24 mouse cellular contexts compared by ENCODE assay signal in the genomic region with DNA sequence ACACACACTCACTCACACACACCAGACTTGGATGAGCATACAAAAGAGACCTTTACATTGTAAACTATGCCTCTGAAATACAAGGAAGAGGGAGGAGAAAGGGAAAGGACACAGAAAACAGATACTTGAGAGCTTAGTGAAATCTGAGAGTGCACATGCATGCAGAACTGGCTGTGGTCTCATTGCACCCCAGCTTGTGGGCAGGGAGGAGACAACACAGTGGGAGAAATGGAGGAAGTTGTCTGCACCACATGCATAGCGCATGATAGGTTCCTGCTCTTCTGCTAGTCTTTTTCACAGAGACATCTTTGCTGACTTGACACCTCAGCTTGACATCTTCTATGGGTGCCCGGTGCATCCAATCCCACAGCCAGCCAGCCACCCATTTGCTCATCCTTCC.
DNase-seq lines count a peak whose midpoint lies in the region; ATAC-seq and TF ChIP-seq lines count a peak whose summit lies in the region.
"Had no signal": no experiment of that assay in that cellular context is flagged by ENCODE, and none has a peak within 500 bp of the region (broad histone marks: within the 10 kb centered on the region; RNA-seq: fewer than 3 reads in every experiment).

No protein-coding gene starts in this region.

- no peak overlapping the region for H3K4me2 ChIP-seq in heart, embryonic 11.5 days
- H3K4me2 ChIP-seq in kidney, embryonic 16.5 days (replicated peaks; ENCODE audit: low read depth, low read length) = no peak overlapping the region
- no peak overlapping the region for H3K4me2 ChIP-seq in midbrain, embryonic 11.5 days
- no peak overlapping the region for H3K4me2 ChIP-seq in midbrain, postnatal 0 days (ENCODE audit: low read depth, low read length, poor library complexity, severe bottlenecking)
- H3K4me2 ChIP-seq: embryonic facial prominence, embryonic 12.5 days; forebrain, embryonic 13.5 days; forebrain, embryonic 15.5 days had no signal

- no peak for ATAC-seq in heart, embryonic 11.5 days (replicated peaks; ENCODE audit: insufficient number of reproducible peaks, low FRiP score, low TSS enrichment)
- 0 out of 2 replicates have a peak, but pooled peaks have one; percentile 28 for ATAC-seq in kidney, embryonic 16.5 days (ENCODE audit: low FRiP score, low TSS enrichment)
- ATAC-seq in midbrain, embryonic 11.5 days (ENCODE audit: low FRiP score) = no peak
- ATAC-seq in midbrain, postnatal 0 days (ENCODE audit: low FRiP score) = no peak
- ATAC-seq: activated CD4-positive, CD25-positive, alpha-beta regulatory T cell, adult 4 months; CD4-positive, CD25-positive, alpha-beta regulatory T cell, adult 4 months; forebrain, embryonic 13.5 days; forebrain, embryonic 15.5 days; Patski had no signal

- 84% methylated on average over 2 of the region's 2 CpGs for WGBS in heart, embryonic 11.5 days (ENCODE audit: insufficient replicate concordance)
- 83% methylated on average over 2 of the region's 2 CpGs for WGBS in kidney, embryonic 16.5 days
- WGBS in midbrain, embryonic 11.5 days = 95% methylated on average over 2 of the region's 2 CpGs
- 83% methylated on average over 2 of the region's 2 CpGs for WGBS in midbrain, postnatal 0 days

- H3K27ac ChIP-seq in heart, embryonic 11.5 days (ENCODE audit: low read depth, low read length) = no peak overlapping the region
- no peak overlapping the region for H3K27ac ChIP-seq in kidney, embryonic 16.5 days (ENCODE audit: low read length)
- H3K27ac ChIP-seq in midbrain, embryonic 11.5 days (ENCODE audit: low read depth, low read length) = no peak overlapping the region
- no peak overlapping the region for H3K27ac ChIP-seq in midbrain, postnatal 0 days (ENCODE audit: low read depth, low read length)
- H3K27ac ChIP-seq: embryonic facial prominence, embryonic 10.5 days; embryonic facial prominence, embryonic 12.5 days; forebrain, embryonic 13.5 days; forebrain, embryonic 15.5 days had no signal

- H3K27me3 ChIP-seq in heart, embryonic 11.5 days (ENCODE audit: control insufficient read depth, insufficient read depth, low read length) = peaks cover 5% of the 10 kb centered on the region; the same call in 1 of the 2 replicates
- H3K27me3 ChIP-seq in kidney, embryonic 16.5 days (ENCODE audit: insufficient read depth, low read length) = no peaks in the 10 kb centered on the region
- no peaks in the 10 kb centered on the region for H3K27me3 ChIP-seq in midbrain, embryonic 11.5 days (ENCODE audit: control insufficient read depth, insufficient read depth, low read length)
- no peaks in the 10 kb centered on the region for H3K27me3 ChIP-seq in midbrain, postnatal 0 days (ENCODE audit: insufficient read depth, low read length)
- H3K27me3 ChIP-seq: CH12.LX; embryonic facial prominence, embryonic 12.5 days; forebrain, embryonic 13.5 days; forebrain, embryonic 15.5 days; Patski had no signal

- no peak for TF ChIP-seq CTCF in midbrain, postnatal 0 days (IDR thresholded peaks at IDR 0.05)

- no peak overlapping the region for H3K9ac ChIP-seq in heart, embryonic 11.5 days (ENCODE audit: low read depth, low read length)
- H3K9ac ChIP-seq in kidney, embryonic 16.5 days (replicated peaks; ENCODE audit: low read length) = no peak overlapping the region
- H3K9ac ChIP-seq in midbrain, embryonic 11.5 days (ENCODE audit: low read length) = no peak overlapping the region
- no peak overlapping the region for H3K9ac ChIP-seq in midbrain, postnatal 0 days (replicated peaks; ENCODE audit: low read length, poor library complexity, severe bottlenecking)
- H3K9ac ChIP-seq: embryonic facial prominence, embryonic 12.5 days; forebrain, embryonic 13.5 days; forebrain, embryonic 15.5 days had no signal

- H3K9me3 ChIP-seq in heart, embryonic 11.5 days (replicated peaks; ENCODE audit: control insufficient read depth, low read length) = no peaks in the 10 kb centered on the region
- no peaks in the 10 kb centered on the region for H3K9me3 ChIP-seq in kidney, embryonic 16.5 days (ENCODE audit: low read length)
- no peaks in the 10 kb centered on the region for H3K9me3 ChIP-seq in midbrain, embryonic 11.5 days (ENCODE audit: control insufficient read depth, low read length)
- no peaks in the 10 kb centered on the region for H3K9me3 ChIP-seq in midbrain, postnatal 0 days (ENCODE audit: low read length)
- H3K9me3 ChIP-seq: embryonic facial prominence, embryonic 10.5 days; embryonic facial prominence, embryonic 12.5 days; forebrain, embryonic 13.5 days; forebrain, embryonic 15.5 days; G1E had no signal

- no peaks in the 10 kb centered on the region for H3K4me1 ChIP-seq in heart, embryonic 11.5 days (ENCODE audit: control insufficient read depth, insufficient read depth, low read length)
- peaks cover 6% of the 10 kb centered on the region for H3K4me1 ChIP-seq in kidney, embryonic 16.5 days (ENCODE audit: insufficient read depth, low read length)
- no peaks in the 10 kb centered on the region for H3K4me1 ChIP-seq in midbrain, embryonic 11.5 days (ENCODE audit: control insufficient read depth, insufficient read depth, low read length)
- H3K4me1 ChIP-seq in midbrain, postnatal 0 days (ENCODE audit: insufficient read depth, low read length) = no peaks in the 10 kb centered on the region
- H3K4me1 ChIP-seq: forebrain, embryonic 13.5 days had no signal

- H3K4me3 ChIP-seq in heart, embryonic 11.5 days (ENCODE audit: low read depth, low read length) = no peak overlapping the region
- H3K4me3 ChIP-seq in kidney, embryonic 16.5 days (ENCODE audit: low read length) = no peak overlapping the region
- H3K4me3 ChIP-seq in midbrain, embryonic 11.5 days (ENCODE audit: low read depth, low read length) = no peak overlapping the region
- H3K4me3 ChIP-seq in midbrain, postnatal 0 days (ENCODE audit: low read depth, low read length) = no peak overlapping the region
- H3K4me3 ChIP-seq: embryonic facial prominence, embryonic 10.5 days; embryonic facial prominence, embryonic 12.5 days; forebrain, embryonic 13.5 days; forebrain, embryonic 15.5 days had no signal

- DNase-seq in heart, adult 11 months = peak; percentile 52
- no peak for DNase-seq in kidney, postnatal 4 days
- DNase-seq in midbrain, embryonic 11.5 days (ENCODE audit: low spot score, missing footprints) = peak; percentile 56
- DNase-seq in midbrain, postnatal 0 days (ENCODE audit: low spot score) = no peak
- DNase-seq: adrenal gland, adult 8-10 months; adrenal gland, postnatal 14 days; adrenal gland, postnatal 36 days; B cell, adult 2 months; cerebellum, adult 11-12 months; cerebellum, adult 2 months; cerebellum, adult 9-10 months; cerebellum, postnatal 10 days; cerebellum, postnatal 25 days had no signal

- no peaks in the 10 kb centered on the region for H3K36me3 ChIP-seq in heart, embryonic 11.5 days (ENCODE audit: control insufficient read depth, insufficient read depth, low read length)
- no peaks in the 10 kb centered on the region for H3K36me3 ChIP-seq in kidney, embryonic 16.5 days (ENCODE audit: insufficient read depth, low read length)
- no peaks in the 10 kb centered on the region for H3K36me3 ChIP-seq in midbrain, embryonic 11.5 days (ENCODE audit: control insufficient read depth, insufficient read depth, low read length)
- H3K36me3 ChIP-seq in midbrain, postnatal 0 days (ENCODE audit: insufficient read depth, low read length) = no peaks in the 10 kb centered on the region
- H3K36me3 ChIP-seq: embryonic facial prominence, embryonic 10.5 days; embryonic facial prominence, embryonic 12.5 days; forebrain, embryonic 15.5 days; G1E had no signal

Comparison
In these comparisons a context has a peak if more than half of its experiments do, and no peak if none do; other contexts are left out.
1. DNase-seq: peak in heart, adult 11 months (single experiment) and midbrain, embryonic 11.5 days (single experiment); none in kidney, postnatal 4 days (0 of 2) and midbrain, postnatal 0 days (single experiment).